Mouse (Mus musculus): Measurements from ENCODE around the gene Smim14. TPM values are rescaled to one million over a fixed set of nuclear protein-coding genes. Genes with fewer than 3 reads are reported as not detected.

Smim14 gene
- total RNA-seq (2014; rRNA removed) = 189 and 204 TPM in 2 replicates
- 222 and 238 TPM in 2 replicates for polyA plus RNA-seq (2015; fragmentation: Nextera tagmentation; extraction: Ambion mirVana)

- TF ChIP-seq CTCF (IDR thresholded peaks at IDR 0.05) = 0 out of 2 replicates have a peak, but pooled peaks have one; percentile 1
- Histone ChIP-seq H3K27me3 (ENCODE audit: insufficient read depth, low read length) (no peaks in the 10 kb centered on the region), H3K4me1 (ENCODE audit: insufficient read depth, low read length) (peaks cover 3% of the 10 kb centered on the region), H3K27ac (ENCODE audit: low read depth, low read length) (peak within 1 kb of the TSS; percentile 97), H3K9me3 (ENCODE audit: low read length) (no peaks in the 10 kb centered on the region), H3K4me3 (ENCODE audit: low read depth, low read length) (peak within 1 kb of the TSS; percentile 96), H3K4me2 (ENCODE audit: low read depth, low read length, poor library complexity, severe bottlenecking) (peak within 1 kb of the TSS; percentile 57), H3K9ac (replicated peaks; ENCODE audit: low read length, poor library complexity, severe bottlenecking) (peak within 1 kb of the TSS; percentile 96), H3K36me3 (ENCODE audit: insufficient read depth, low read length) (no peaks in the 10 kb centered on the region)
- under 1% methylated on average over 44 of the region's 66 CpGs for WGBS
- peak; percentile 96 for ATAC-seq (ENCODE audit: low FRiP score)
- DNase-seq (ENCODE audit: low spot score) = peak; percentile 94
Measured at GRCm38 (mm10) chr5:65536751-65537419, at the start of gene Smim14, which contains the start of gene Ube2k. Smim14 (minus strand) TSS chr5:65537184. Ube2k (plus strand) TSS chr5:65537233.

- Histone ChIP-seq H3K27ac (ENCODE audit: low read depth, low read length) (no peak overlapping the region), H3K9me3 (ENCODE audit: low read length) (no peaks in the 10 kb centered on the region), H3K27me3 (ENCODE audit: insufficient read depth, low read length) (no peaks in the 10 kb centered on the region), H3K36me3 (ENCODE audit: insufficient read depth, low read length) (0 out of 2 replicates have a peak, but pooled peaks cover 3% of the 10 kb centered on the region), H3K4me3 (ENCODE audit: low read depth, low read length) (no peak overlapping the region), H3K9ac (replicated peaks; ENCODE audit: low read length, poor library complexity, severe bottlenecking) (no peak overlapping the region), H3K4me2 (ENCODE audit: low read depth, low read length, poor library complexity, severe bottlenecking) (no peak overlapping the region), H3K4me1 (ENCODE audit: insufficient read depth, low read length) (no peaks in the 10 kb centered on the region)
- DNase-seq (ENCODE audit: low spot score) (no peak), ATAC-seq (ENCODE audit: low FRiP score) (no peak)
- TF ChIP-seq CTCF (IDR thresholded peaks at IDR 0.05) = no peak
- 91% methylated on average over 5 of the region's 5 CpGs for WGBS
Measured at GRCm38 (mm10) chr5:65586291-65586690, 49.3 kb upstream of the Smim14 start.

- Histone ChIP-seq H3K9me3 (ENCODE audit: low read length) (no peaks in the 10 kb centered on the region), H3K4me3 (ENCODE audit: low read depth, low read length) (no peak overlapping the region), H3K4me1 (ENCODE audit: insufficient read depth, low read length) (no peaks in the 10 kb centered on the region), H3K27ac (ENCODE audit: low read depth, low read length) (no peak overlapping the region), H3K4me2 (ENCODE audit: low read depth, low read length, poor library complexity, severe bottlenecking) (no peak overlapping the region), H3K27me3 (ENCODE audit: insufficient read depth, low read length) (no peaks in the 10 kb centered on the region), H3K36me3 (ENCODE audit: insufficient read depth, low read length) (0 out of 2 replicates have a peak, but pooled peaks cover 3% of the 10 kb centered on the region), H3K9ac (replicated peaks; ENCODE audit: low read length, poor library complexity, severe bottlenecking) (no peak overlapping the region)
- DNase-seq (ENCODE audit: low spot score) (no peak), ATAC-seq (ENCODE audit: low FRiP score) (no peak)
- no peak for TF ChIP-seq CTCF (IDR thresholded peaks at IDR 0.05)
- WGBS = 84% methylated on average over 3 of the region's 3 CpGs
Measured at GRCm38 (mm10) chr5:65578545-65578944, 41.6 kb upstream of the Smim14 start.

GRCm38 (mm10) chr5:65575896-65576295, 38.9 kb upstream of the Smim14 start:
- 73% methylated on average over 2 of the region's 2 CpGs for WGBS
- Histone ChIP-seq H3K4me2 (ENCODE audit: low read depth, low read length, poor library complexity, severe bottlenecking) (no peak overlapping the region), H3K27ac (ENCODE audit: low read depth, low read length) (no peak overlapping the region), H3K4me3 (ENCODE audit: low read depth, low read length) (no peak overlapping the region), H3K9ac (replicated peaks; ENCODE audit: low read length, poor library complexity, severe bottlenecking) (no peak overlapping the region), H3K9me3 (ENCODE audit: low read length) (no peaks in the 10 kb centered on the region), H3K27me3 (ENCODE audit: insufficient read depth, low read length) (no peaks in the 10 kb centered on the region), H3K36me3 (ENCODE audit: insufficient read depth, low read length) (no peaks in the 10 kb centered on the region), H3K4me1 (ENCODE audit: insufficient read depth, low read length) (no peaks in the 10 kb centered on the region)
- TF ChIP-seq CTCF (IDR thresholded peaks at IDR 0.05) = no peak
- no peak for DNase-seq (ENCODE audit: low spot score)
- no peak for ATAC-seq (ENCODE audit: low FRiP score)

GRCm38 (mm10) chr5:65574876-65575275, 37.9 kb upstream of the Smim14 start:
- Histone ChIP-seq H3K36me3 (ENCODE audit: insufficient read depth, low read length) (no peaks in the 10 kb centered on the region), H3K9ac (replicated peaks; ENCODE audit: low read length, poor library complexity, severe bottlenecking) (no peak overlapping the region), H3K4me2 (ENCODE audit: low read depth, low read length, poor library complexity, severe bottlenecking) (no peak overlapping the region), H3K4me3 (ENCODE audit: low read depth, low read length) (no peak overlapping the region), H3K27ac (ENCODE audit: low read depth, low read length) (no peak overlapping the region), H3K4me1 (ENCODE audit: insufficient read depth, low read length) (no peaks in the 10 kb centered on the region), H3K9me3 (ENCODE audit: low read length) (no peaks in the 10 kb centered on the region), H3K27me3 (ENCODE audit: insufficient read depth, low read length) (no peaks in the 10 kb centered on the region)
- 92% methylated on average over 2 of the region's 2 CpGs for WGBS
- ATAC-seq (ENCODE audit: low FRiP score) (no peak), DNase-seq (ENCODE audit: low spot score) (no peak)
- no peak for TF ChIP-seq CTCF (IDR thresholded peaks at IDR 0.05)

- DNase-seq (ENCODE audit: low spot score) (no peak), ATAC-seq (ENCODE audit: low FRiP score) (no peak)
- H3K9me3 ChIP-seq (ENCODE audit: low read length) = no peaks in the 10 kb centered on the region
- H3K27me3 ChIP-seq (ENCODE audit: insufficient read depth, low read length) = no peaks in the 10 kb centered on the region
- H3K36me3 ChIP-seq (ENCODE audit: insufficient read depth, low read length) = no peaks in the 10 kb centered on the region
- H3K9ac ChIP-seq (replicated peaks; ENCODE audit: low read length, poor library complexity, severe bottlenecking) = no peak overlapping the region
- 86% methylated on average over 2 of the region's 2 CpGs for WGBS
- H3K4me1 ChIP-seq (ENCODE audit: insufficient read depth, low read length) = no peaks in the 10 kb centered on the region
- H3K4me2 ChIP-seq (ENCODE audit: low read depth, low read length, poor library complexity, severe bottlenecking) = no peak overlapping the region
- H3K4me3 ChIP-seq (ENCODE audit: low read depth, low read length) = no peak overlapping the region
- no peak for TF ChIP-seq CTCF (IDR thresholded peaks at IDR 0.05)
- no peak overlapping the region for H3K27ac ChIP-seq (ENCODE audit: low read depth, low read length)
Measured at GRCm38 (mm10) chr5:65565486-65565885, 28.5 kb upstream of the Smim14 start.

Data from midbrain, postnatal 0 days (tissue).